Mouse (Mus musculus): ENCODE measurements around the gene Iqcb1. TPM values are rescaled to one million over a fixed set of nuclear protein-coding genes. Genes with fewer than 3 reads are reported as not detected.

Iqcb1 gene
- total RNA-seq, 2 experiments from 2014 or later: 11.1 to 18.7 TPM

Other genes starting within 250 kb of the Iqcb1 start
- 2.6 and 3.2 TPM in 2 replicates for gene Cd86, start 162.3 kb upstream of the Iqcb1 start, total RNA-seq (2015)
- 0.91 and 1.5 TPM in 2 replicates for gene Cd86, start 162.3 kb upstream of the Iqcb1 start, total RNA-seq (2017)
- 0.15 TPM in 1 of 2 replicates, not detected in the other for gene Ildr1, start 134.4 kb upstream of the Iqcb1 start, total RNA-seq (2015)
- 0.10 TPM in 1 of 2 replicates, not detected in the other for gene Ildr1, start 134.4 kb upstream of the Iqcb1 start, total RNA-seq (2017)
- 5.3 and 7.5 TPM in 2 replicates for gene Slc15a2, start 43.4 kb upstream of the Iqcb1 start, total RNA-seq (2015)
- gene Slc15a2, start 43.4 kb upstream of the Iqcb1 start, total RNA-seq (2017): 8.0 and 10.3 TPM in 2 replicates
- gene Eaf2, start 46.6 kb downstream of the Iqcb1 start, total RNA-seq (2015): 0.42 and 1.4 TPM in 2 replicates
- 1.1 TPM in 1 of 2 replicates, not detected in the other for gene Eaf2, start 46.6 kb downstream of the Iqcb1 start, total RNA-seq (2017)
- gene Golgb1, start 46.8 kb downstream of the Iqcb1 start, total RNA-seq (2015): 14.1 and 18.5 TPM in 2 replicates
- 30.7 and 37.1 TPM in 2 replicates for gene Golgb1, start 46.8 kb downstream of the Iqcb1 start, total RNA-seq (2017)
- gene Hcls1, start 106.6 kb downstream of the Iqcb1 start, total RNA-seq (2015): 17.2 and 21.3 TPM in 2 replicates
- 134 and 150 TPM in 2 replicates for gene Hcls1, start 106.6 kb downstream of the Iqcb1 start, total RNA-seq (2017)
- 0.12 and 0.67 TPM in 2 replicates for gene Fbxo40, start 162.1 kb downstream of the Iqcb1 start, total RNA-seq (2015)
- gene Fbxo40, start 162.1 kb downstream of the Iqcb1 start, total RNA-seq (2017): 0.64 and 2.0 TPM in 2 replicates
- gene Polq, start 183.4 kb downstream of the Iqcb1 start, total RNA-seq (2015): 24.7 and 28.1 TPM in 2 replicates
- 20.7 and 28.6 TPM in 2 replicates for gene Polq, start 183.4 kb downstream of the Iqcb1 start, total RNA-seq (2017)